Mouse (Mus musculus): ENCODE measurements around the gene Slc8a3. TPM values are rescaled to one million over a fixed set of nuclear protein-coding genes. Genes with fewer than 3 reads are reported as not detected.

Slc8a3 gene
- polyA plus RNA-seq, 1 experiment, result 9.8 TPM

DNA sequence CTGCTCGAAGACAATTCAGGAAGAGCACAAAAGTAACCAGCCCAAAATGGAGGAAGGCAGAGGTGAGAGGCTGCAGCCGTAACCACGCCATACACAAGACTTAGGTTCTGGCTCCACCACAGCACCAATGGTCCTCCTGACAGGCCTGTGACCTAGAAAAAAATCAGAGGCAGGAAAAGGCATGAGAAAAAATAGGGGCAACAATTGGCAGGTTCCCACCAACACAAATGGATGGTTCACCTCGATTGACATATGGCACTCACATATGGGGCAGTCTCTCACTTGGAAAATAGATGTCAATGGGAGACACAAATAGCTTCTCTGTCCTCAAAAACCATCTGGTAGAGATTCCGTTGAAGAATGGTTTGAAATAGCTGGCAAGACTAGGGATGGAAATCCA is 17.0 kb downstream of the Slc8a3 start:
- TF ChIP-seq CTCF (IDR thresholded peaks at IDR 0.05; ENCODE audit: extremely low read depth, insufficient read depth, low read length) (no peak), POLR2A (IDR thresholded peaks at IDR 0.05; ENCODE audit: extremely low read depth, insufficient read depth, low read length) (no peak)
- Histone ChIP-seq H3K4me1 (ENCODE audit: control insufficient read depth, insufficient read depth, low read length) (no peaks in the 10 kb centered on the region), H3K4me3 (ENCODE audit: insufficient read depth, low read length) (no peak overlapping the region), H3K27ac (ENCODE audit: insufficient read depth, low read length) (no peak overlapping the region)

DNA sequence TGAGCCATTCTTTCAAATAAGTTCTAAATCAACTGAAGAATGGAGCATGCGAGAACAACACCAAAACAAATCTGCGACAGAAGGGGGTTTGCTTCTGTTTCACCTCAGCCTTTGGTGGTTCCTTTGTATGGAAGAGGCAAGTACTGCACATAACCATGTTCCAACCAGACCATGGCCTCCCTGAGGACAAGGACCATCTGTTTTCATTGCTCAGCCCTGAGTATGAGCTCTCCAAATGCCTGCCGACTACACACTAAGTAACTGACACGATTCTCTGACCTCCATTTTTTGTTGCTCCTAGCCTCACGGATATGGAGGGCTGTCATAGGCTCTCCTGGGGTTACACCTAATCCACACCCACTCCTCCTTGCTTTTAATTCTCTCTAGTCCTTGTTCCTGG is 29.4 kb downstream of the Slc8a3 start:
- H3K4me3 ChIP-seq (ENCODE audit: insufficient read depth, low read length), result no peak overlapping the region
- H3K27ac ChIP-seq (ENCODE audit: insufficient read depth, low read length), result no peak overlapping the region
- no peaks in the 10 kb centered on the region for H3K4me1 ChIP-seq (ENCODE audit: control insufficient read depth, insufficient read depth, low read length)
- TF ChIP-seq CTCF (IDR thresholded peaks at IDR 0.05; ENCODE audit: extremely low read depth, insufficient read depth, low read length) (no peak), POLR2A (IDR thresholded peaks at IDR 0.05; ENCODE audit: extremely low read depth, insufficient read depth, low read length) (no peak)

DNA sequence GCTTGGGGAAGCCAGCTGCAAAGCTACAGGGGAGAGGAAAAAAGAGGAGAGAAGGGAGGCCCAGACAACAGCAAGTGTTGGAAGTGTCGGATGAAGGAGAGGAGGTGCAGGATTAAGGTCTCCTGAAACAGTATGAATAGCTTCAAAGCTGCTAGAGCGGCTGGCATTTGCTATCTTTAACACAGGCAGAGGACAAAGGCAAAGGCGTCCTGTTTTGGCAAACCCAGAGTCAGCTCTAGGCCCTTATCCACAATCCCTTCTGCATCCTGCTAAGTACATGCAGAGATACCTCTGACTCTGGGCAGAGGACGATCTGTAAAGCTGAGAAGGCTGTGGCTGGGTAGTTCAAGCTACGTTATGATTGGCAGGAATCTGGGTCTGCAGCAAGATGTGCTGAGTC is 38.4 kb downstream of the Slc8a3 start:
- no peak overlapping the region for H3K27ac ChIP-seq (ENCODE audit: insufficient read depth, low read length)
- no peak for TF ChIP-seq POLR2A (IDR thresholded peaks at IDR 0.05; ENCODE audit: extremely low read depth, insufficient read depth, low read length)
- TF ChIP-seq CTCF (IDR thresholded peaks at IDR 0.05; ENCODE audit: extremely low read depth, insufficient read depth, low read length), result no peak
- H3K4me3 ChIP-seq (ENCODE audit: insufficient read depth, low read length), result no peak overlapping the region
- peaks cover 5% of the 10 kb centered on the region; the same call in 1 of the 2 replicates for H3K4me1 ChIP-seq (ENCODE audit: control insufficient read depth, insufficient read depth, low read length)

DNA sequence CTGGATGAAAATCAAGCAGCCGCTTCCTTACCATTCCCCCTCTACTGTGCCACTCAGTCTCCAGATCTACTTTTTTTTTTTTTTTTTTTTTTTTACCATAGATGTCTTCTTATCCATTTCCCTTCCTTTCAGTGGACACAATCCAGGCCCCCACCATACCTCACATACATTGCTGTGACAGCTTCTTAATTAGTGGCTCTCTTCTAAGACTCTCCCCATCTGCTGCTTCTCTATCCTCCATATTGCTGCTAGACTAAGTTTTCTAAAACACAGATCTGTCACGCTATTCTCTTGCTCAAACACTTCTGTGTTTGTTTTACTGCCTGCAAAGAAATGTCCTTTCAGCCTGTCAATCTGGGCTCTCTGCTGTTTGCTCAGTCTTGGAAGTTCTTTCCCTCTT is 54.9 kb downstream of the Slc8a3 start:
- TF ChIP-seq POLR2A (IDR thresholded peaks at IDR 0.05; ENCODE audit: extremely low read depth, insufficient read depth, low read length) (no peak), CTCF (IDR thresholded peaks at IDR 0.05; ENCODE audit: extremely low read depth, insufficient read depth, low read length) (no peak)
- Histone ChIP-seq H3K27ac (ENCODE audit: insufficient read depth, low read length) (no peak overlapping the region), H3K4me3 (ENCODE audit: insufficient read depth, low read length) (no peak overlapping the region), H3K4me1 (ENCODE audit: control insufficient read depth, insufficient read depth, low read length) (no peaks in the 10 kb centered on the region)

DNA sequence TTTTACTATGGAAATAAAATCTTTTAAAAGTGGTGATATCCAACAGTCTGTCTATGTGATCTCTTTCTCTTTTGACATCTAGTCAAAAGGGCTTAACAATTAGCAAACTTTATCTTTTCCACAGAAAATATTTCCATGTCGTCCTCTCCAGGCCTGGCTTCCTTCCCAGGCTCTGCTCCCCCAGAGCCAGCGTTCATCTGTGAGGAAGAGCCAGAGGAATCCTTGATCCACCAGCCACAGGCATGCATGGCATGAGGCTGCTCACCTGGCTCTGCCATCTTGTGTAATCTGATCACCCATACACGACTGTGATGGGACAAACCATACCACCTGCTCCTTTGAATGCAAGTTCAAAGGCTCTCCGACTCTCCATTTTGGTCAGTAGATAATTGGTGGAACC is 58.4 kb downstream of the Slc8a3 start:
- Histone ChIP-seq H3K4me1 (ENCODE audit: control insufficient read depth, insufficient read depth, low read length) (no peaks in the 10 kb centered on the region), H3K4me3 (ENCODE audit: insufficient read depth, low read length) (no peak overlapping the region), H3K27ac (ENCODE audit: insufficient read depth, low read length) (no peak overlapping the region)
- TF ChIP-seq POLR2A (IDR thresholded peaks at IDR 0.05; ENCODE audit: extremely low read depth, insufficient read depth, low read length) (no peak), CTCF (IDR thresholded peaks at IDR 0.05; ENCODE audit: extremely low read depth, insufficient read depth, low read length) (no peak)

DNA sequence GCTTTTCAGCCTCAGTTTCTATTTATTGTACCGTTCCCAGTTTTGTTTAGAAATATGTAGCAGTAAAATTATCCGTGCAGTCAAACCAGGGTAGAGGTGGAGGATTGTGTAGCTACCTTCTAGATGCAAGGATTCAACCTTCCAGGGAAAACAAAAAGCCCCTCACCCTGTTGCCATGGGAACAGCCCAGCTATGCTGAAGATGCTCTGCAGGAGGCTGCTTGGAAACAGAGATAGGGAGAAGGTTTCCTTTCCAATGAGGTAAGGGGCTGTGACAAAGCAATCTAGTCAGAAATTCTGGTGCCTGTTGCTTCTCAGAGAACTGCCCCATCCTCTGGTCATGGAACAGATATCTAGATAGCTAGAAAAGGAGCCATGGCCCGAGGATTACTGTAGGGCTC is 59.6 kb downstream of the Slc8a3 start:
- no peaks in the 10 kb centered on the region for H3K4me1 ChIP-seq (ENCODE audit: control insufficient read depth, insufficient read depth, low read length)
- H3K4me3 ChIP-seq (ENCODE audit: insufficient read depth, low read length), result no peak overlapping the region
- H3K27ac ChIP-seq (ENCODE audit: insufficient read depth, low read length), result no peak overlapping the region
- TF ChIP-seq CTCF (IDR thresholded peaks at IDR 0.05; ENCODE audit: extremely low read depth, insufficient read depth, low read length) (no peak), POLR2A (IDR thresholded peaks at IDR 0.05; ENCODE audit: extremely low read depth, insufficient read depth, low read length) (no peak)

DNA sequence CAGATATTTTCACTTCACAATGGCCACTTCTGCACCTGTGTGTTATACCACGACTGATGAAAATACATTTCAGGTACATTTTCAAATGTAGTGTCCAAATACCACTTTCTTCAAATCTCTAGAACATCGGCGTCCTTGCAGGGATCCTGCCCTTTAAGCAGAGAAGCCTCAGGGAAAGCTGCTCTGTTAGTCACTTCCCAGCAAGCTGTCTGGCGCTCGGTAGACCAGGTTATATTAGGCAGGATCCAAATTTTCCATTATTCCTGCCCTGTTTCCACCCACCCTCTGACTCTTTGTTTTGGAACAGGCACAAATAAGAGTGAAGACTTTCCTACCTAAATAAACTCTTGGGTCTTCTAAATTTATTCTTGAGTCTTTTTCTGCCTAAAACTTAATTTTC is 63.7 kb downstream of the Slc8a3 start:
- Histone ChIP-seq H3K27ac (ENCODE audit: insufficient read depth, low read length) (no peak overlapping the region), H3K4me3 (ENCODE audit: insufficient read depth, low read length) (no peak overlapping the region), H3K4me1 (ENCODE audit: control insufficient read depth, insufficient read depth, low read length) (no peaks in the 10 kb centered on the region; the same call in 1 of the 2 replicates)
- TF ChIP-seq CTCF (IDR thresholded peaks at IDR 0.05; ENCODE audit: extremely low read depth, insufficient read depth, low read length) (no peak), POLR2A (IDR thresholded peaks at IDR 0.05; ENCODE audit: extremely low read depth, insufficient read depth, low read length) (no peak)

DNA sequence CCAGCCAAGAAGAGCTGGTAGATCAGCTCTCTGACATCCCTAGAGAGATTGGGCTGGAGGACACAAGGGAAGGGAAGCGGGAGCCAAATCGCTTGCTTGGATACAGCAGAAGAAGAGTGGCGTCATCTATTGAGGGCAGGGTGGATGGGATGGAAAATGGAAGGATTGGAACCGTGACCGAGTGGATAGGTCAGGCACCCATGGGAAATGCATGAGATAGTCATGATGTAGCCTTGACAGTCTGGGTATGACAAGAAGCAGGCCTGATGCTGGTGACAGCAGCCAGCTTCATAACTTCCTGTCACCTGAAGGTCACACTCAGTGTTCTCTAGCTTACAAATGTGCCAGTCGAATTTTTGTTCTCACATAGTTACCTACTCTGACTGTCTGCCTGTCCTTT is 70.2 kb downstream of the Slc8a3 start:
- H3K4me1 ChIP-seq (ENCODE audit: control insufficient read depth, insufficient read depth, low read length), result no peaks in the 10 kb centered on the region; the same call in 1 of the 2 replicates
- no peak overlapping the region for H3K4me3 ChIP-seq (ENCODE audit: insufficient read depth, low read length)
- no peak for TF ChIP-seq CTCF (IDR thresholded peaks at IDR 0.05; ENCODE audit: extremely low read depth, insufficient read depth, low read length)
- no peak for TF ChIP-seq POLR2A (IDR thresholded peaks at IDR 0.05; ENCODE audit: extremely low read depth, insufficient read depth, low read length)
- no peak overlapping the region for H3K27ac ChIP-seq (ENCODE audit: insufficient read depth, low read length)

DNA sequence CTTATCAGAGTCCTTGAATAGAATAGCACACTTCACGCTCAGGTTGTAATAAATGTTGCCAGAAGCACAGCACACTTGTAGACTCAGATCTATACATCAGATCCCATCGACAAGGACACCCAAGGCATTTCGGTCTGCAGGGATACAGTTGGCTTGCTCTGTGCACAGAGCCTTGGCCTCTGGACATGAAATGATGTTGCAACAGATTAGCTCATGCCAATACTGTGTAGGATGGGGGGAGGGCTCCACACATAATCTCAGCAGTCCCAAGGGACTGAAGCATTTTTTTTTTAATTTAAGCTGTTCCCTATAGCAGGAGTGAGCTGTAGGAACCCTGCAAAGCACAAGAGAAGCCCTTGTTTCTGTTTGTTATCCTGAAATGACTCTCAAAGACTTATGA is 74.8 kb downstream of the Slc8a3 start:
- H3K4me1 ChIP-seq (ENCODE audit: control insufficient read depth, insufficient read depth, low read length), result no peaks in the 10 kb centered on the region
- no peak overlapping the region for H3K27ac ChIP-seq (ENCODE audit: insufficient read depth, low read length)
- no peak for TF ChIP-seq CTCF (IDR thresholded peaks at IDR 0.05; ENCODE audit: extremely low read depth, insufficient read depth, low read length)
- no peak for TF ChIP-seq POLR2A (IDR thresholded peaks at IDR 0.05; ENCODE audit: extremely low read depth, insufficient read depth, low read length)
- H3K4me3 ChIP-seq (ENCODE audit: insufficient read depth, low read length), result no peak overlapping the region

DNA sequence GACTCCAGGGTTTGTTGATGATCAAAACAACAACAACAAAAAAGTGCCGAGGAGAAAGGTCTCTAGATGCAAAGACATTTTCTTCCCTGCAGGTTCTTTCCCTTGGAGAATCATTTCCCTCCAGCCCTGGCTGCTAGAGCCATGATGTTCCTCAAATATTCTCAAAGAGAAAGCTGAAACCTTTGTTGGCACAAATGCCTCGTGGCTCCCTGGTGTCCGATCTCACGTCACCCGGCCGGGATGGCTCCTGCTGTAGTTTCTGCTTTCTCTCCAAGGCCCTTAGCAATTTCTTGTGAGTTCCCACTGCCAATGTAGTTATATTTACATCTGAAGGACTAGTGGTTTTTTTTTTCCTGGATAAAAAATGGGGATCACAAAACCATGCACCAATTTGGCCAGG is 87.6 kb downstream of the Slc8a3 start:
- H3K4me3 ChIP-seq (ENCODE audit: insufficient read depth, low read length), result no peak overlapping the region
- no peak overlapping the region for H3K27ac ChIP-seq (ENCODE audit: insufficient read depth, low read length)
- TF ChIP-seq POLR2A (IDR thresholded peaks at IDR 0.05; ENCODE audit: extremely low read depth, insufficient read depth, low read length) (no peak), CTCF (IDR thresholded peaks at IDR 0.05; ENCODE audit: extremely low read depth, insufficient read depth, low read length) (no peak)
- H3K4me1 ChIP-seq (ENCODE audit: control insufficient read depth, insufficient read depth, low read length), result peaks cover 6% of the 10 kb centered on the region; the same call in 1 of the 2 replicates

Data from cortical plate, adult 2 months (tissue).